Mouse (Mus musculus) neural tube, embryonic 11.5 days (tissue): ENCODE results near the gene Ephb1. TPM values are rescaled to one million over a fixed set of nuclear protein-coding genes. Genes with fewer than 3 reads are reported as not detected.

Experiments
- ATAC-seq: fragments of 200-750 bp; cut with Nextera tagmentation; 2 replicates; pipeline ENCODE4 v1.8.0; 2017; ENCODE audit warnings: moderate number of reproducible peaks, mild to moderate bottlenecking, moderate TSS enrichment, moderate library complexity; ENCODE audit not compliant: insufficient read depth, low FRiP score, low TSS enrichment
- DNase-seq: peaks from one replicate; pipeline ENCODE4 v3.0.0-alpha.2; 2015; ENCODE audit warnings: low spot score
- H3K27ac ChIP-seq: fragments of 300-500 bp; sonication (generic); 2 replicates; pipeline ENCODE4 v1.5.1; 2014; ENCODE audit warnings: low read depth, mild to moderate bottlenecking, low read length
- H3K27me3 ChIP-seq: fragments of 300-500 bp; sonication (generic); 2 replicates; pipeline ENCODE4 v1.6.1; 2014; ENCODE audit warnings: mild to moderate bottlenecking, low read length, mixed read lengths; ENCODE audit not compliant: control insufficient read depth, insufficient read depth
- H3K36me3 ChIP-seq: fragments of 300-500 bp; sonication (generic); 2 replicates; pipeline ENCODE4 v1.6.1; 2014; ENCODE audit warnings: mild to moderate bottlenecking, low read length, moderate library complexity, mixed read lengths; ENCODE audit not compliant: control insufficient read depth, insufficient read depth
- H3K4me1 ChIP-seq: fragments of 300-500 bp; sonication (generic); 2 replicates; pipeline ENCODE4 v1.6.1; 2014; ENCODE audit warnings: low read length, mixed read lengths; ENCODE audit not compliant: control insufficient read depth, insufficient read depth
- H3K4me2 ChIP-seq: fragments of 300-500 bp; sonication (generic); 2 replicates; pipeline ENCODE4 v1.6.1; 2014; ENCODE audit warnings: low read depth, mild to moderate bottlenecking, moderate library complexity
- H3K4me3 ChIP-seq: fragments of 300-500 bp; sonication (generic); 2 replicates; pipeline ENCODE4 v1.5.1; 2014; ENCODE audit warnings: low read depth, low read length
- H3K9ac ChIP-seq: fragments of 300-500 bp; sonication (generic); 2 replicates; pipeline ENCODE4 v1.6.1; 2014; ENCODE audit warnings: mild to moderate bottlenecking, low read length
- H3K9me3 ChIP-seq: fragments of 300-500 bp; sonication (generic); 2 replicates; pipeline ENCODE4 v1.6.1; 2016; ENCODE audit warnings: low read length; ENCODE audit not compliant: control insufficient read depth
- WGBS: fragments of 180-500 bp; shearing (Covaris S2); extraction: QIAGEN DNeasy Blood & Tissue Kit; methylation state at CpG from one replicate; pipeline ENCODE4 v1.1.7; 2014; 5-methylcytosine and 5-hydroxymethylcytosine counted together
- polyA plus RNA-seq: library from polyadenylated mRNA; unstranded; fragments of >200 nt; fragmentation: Nextera tagmentation; extraction: Ambion mirVana; gene quantifications from 2 replicates; pipeline ENCODE4 v1.2.1, GENCODE M21; 2014

Ephb1 gene
- polyA plus RNA-seq, 1 experiment from 2014 or later: 11.2 TPM

DNA sequence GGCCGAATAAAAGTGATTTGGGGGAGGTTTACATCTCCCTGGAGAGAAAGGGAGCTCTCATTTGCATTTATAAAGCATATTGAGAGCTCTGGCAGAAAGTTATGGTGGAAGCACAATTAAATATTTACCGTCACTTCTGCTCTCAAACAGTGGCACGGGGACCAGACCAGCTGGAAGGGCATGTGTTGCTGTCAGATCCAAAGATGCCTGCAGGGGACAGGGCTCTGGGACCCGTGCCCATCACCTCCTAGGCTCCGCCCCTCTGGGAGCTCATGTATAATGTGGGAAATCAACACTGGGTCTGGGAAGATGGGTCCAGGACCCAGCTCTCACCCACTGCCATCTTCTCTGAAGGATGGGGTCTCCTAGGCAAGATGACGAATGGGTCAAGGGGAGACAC lies 123.2 kb downstream of the Ephb1 start:
- H3K4me2 ChIP-seq: no peak overlapping the region
- 0 out of 2 replicates have a peak, but pooled peaks cover 3% of the 10 kb centered on the region for H3K27me3 ChIP-seq
- no peaks in the 10 kb centered on the region for H3K36me3 ChIP-seq
- DNase-seq: no peak
- no peaks in the 10 kb centered on the region for H3K9me3 ChIP-seq
- ATAC-seq: no peak
- H3K9ac ChIP-seq: no peak overlapping the region
- H3K4me1 ChIP-seq: no peaks in the 10 kb centered on the region
- H3K4me3 ChIP-seq: no peak overlapping the region
- WGBS: 70% methylated on average over 6 of the region's 6 CpGs
- H3K27ac ChIP-seq: no peak overlapping the region

DNA sequence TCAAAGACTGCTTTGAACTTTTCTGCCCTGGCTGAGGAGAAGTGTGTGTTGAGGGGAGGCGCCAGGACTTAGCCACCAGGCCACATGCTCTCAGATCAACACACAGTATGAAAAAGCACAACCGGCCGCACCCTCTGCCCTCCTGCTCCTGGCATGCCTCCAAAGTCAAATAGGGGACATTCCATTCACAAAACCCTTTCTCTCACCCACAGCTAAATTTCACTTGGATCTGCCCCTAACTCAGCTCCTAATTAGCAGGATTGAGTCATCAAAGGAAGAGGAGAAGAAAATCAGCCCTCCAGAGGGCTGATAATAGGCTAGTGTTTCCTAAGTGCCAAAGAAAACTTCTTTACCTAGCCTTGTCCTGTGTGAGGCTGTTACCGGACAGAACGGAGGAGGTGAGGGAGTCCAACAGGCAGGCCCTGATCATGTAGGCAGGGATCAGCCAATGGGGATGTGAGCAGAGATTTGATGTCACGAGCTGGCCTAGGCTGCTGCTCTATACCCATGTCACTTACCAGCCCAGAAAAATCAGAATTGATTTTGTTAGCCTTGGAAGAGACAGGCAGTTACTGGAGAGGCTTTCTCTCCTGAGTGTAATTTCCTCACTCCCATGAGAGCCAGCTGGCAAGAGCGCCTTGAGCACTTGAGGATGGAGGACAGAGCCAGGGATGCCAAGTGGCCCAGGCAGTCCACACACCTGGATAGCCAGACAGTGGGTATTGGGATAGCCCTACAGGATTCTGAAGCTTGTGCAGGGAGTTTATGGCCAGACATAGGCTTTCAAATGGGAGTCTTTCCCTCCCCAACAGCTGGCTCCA lies 137.5 kb downstream of the Ephb1 start:
- Histone ChIP-seq H3K4me2 (no peak overlapping the region), H3K4me1 (peaks cover 5% of the 10 kb centered on the region), H3K27me3 (no peaks in the 10 kb centered on the region; the same call in 1 of the 2 replicates), H3K4me3 (no peak overlapping the region), H3K36me3 (no peaks in the 10 kb centered on the region), H3K27ac (no peak overlapping the region), H3K9me3 (no peaks in the 10 kb centered on the region), H3K9ac (no peak overlapping the region)
- DNase-seq (no peak), ATAC-seq (no peak)
- WGBS: 65% methylated on average over 7 of the region's 7 CpGs

DNA sequence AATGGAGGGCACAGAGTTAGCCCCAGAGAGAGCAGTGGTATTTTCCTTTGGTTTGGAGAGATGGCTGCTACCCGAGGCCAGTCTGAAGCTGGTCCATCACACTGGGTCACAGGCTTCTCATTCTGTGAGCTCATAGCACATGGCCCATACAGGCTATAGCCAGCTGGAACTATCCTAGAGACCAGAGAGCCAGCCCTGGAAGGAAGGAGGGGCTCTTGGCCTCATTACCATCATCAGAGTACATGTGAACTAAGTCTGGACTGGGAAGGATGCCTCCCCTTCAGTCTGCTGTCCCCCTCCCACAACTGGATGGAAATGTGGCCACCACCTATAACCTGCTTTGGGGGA lies 142.5 kb downstream of the Ephb1 start:
- DNase-seq (no peak), ATAC-seq (no peak; the same call in 1 of the 2 replicates)
- H3K4me1 ChIP-seq: peaks cover 13% of the 10 kb centered on the region
- no peaks in the 10 kb centered on the region for H3K36me3 ChIP-seq
- 0 out of 2 replicates have a peak overlapping the region, but pooled peaks have one; percentile 15 for H3K27ac ChIP-seq
- H3K27me3 ChIP-seq: no peaks in the 10 kb centered on the region
- H3K9ac ChIP-seq: no peak overlapping the region
- no peak overlapping the region for H3K4me2 ChIP-seq
- no peak overlapping the region for H3K4me3 ChIP-seq
- 6% methylated on average over 1 of the region's 1 CpGs for WGBS
- no peaks in the 10 kb centered on the region; the same call in 1 of the 2 replicates for H3K9me3 ChIP-seq

DNA sequence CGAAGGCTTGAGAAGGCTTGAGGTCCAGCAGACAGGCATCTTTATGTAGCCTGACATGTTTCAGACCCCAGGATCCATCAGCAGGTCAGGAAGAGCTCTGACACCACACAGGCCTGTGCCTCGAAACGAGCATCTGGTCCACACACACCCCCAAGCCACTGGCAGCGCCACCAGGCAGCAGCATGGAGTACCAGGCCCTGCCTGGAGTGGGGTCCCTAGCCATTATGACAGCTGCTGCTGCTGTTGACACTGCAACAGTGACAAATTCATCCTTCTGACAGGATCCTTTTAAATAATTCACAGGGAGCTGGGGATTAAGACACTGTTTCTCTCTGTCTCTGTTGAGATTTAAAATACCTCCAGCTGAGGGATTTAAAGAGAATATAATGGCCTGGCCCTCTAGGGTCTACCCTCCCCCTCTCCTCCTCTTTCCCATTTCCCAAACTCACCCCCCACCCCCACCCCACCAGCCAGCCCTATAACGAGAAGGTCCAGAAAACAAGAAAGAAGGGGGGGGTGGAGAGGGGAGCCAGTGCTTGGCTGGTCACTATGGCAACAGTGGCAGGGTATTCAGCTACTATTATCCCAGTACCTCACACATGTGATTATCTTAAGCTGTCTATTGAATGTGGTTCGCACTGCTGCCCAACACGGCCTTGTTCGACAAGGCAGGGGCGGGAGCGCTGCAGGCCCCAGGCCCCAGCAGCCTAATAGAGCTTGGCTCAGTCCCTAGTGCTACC lies 143.0 kb downstream of the Ephb1 start:
- Histone ChIP-seq H3K9ac (no peak overlapping the region), H3K4me2 (no peak overlapping the region), H3K27ac (0 out of 2 replicates have a peak overlapping the region, but pooled peaks have one; percentile 15), H3K36me3 (no peaks in the 10 kb centered on the region), H3K9me3 (no peaks in the 10 kb centered on the region; the same call in 1 of the 2 replicates), H3K4me3 (no peak overlapping the region), H3K27me3 (no peaks in the 10 kb centered on the region), H3K4me1 (peaks cover 13% of the 10 kb centered on the region)
- DNase-seq (peak; percentile 81), ATAC-seq (peak; percentile 96)
- WGBS: 16% methylated on average over 10 of the region's 10 CpGs

DNA sequence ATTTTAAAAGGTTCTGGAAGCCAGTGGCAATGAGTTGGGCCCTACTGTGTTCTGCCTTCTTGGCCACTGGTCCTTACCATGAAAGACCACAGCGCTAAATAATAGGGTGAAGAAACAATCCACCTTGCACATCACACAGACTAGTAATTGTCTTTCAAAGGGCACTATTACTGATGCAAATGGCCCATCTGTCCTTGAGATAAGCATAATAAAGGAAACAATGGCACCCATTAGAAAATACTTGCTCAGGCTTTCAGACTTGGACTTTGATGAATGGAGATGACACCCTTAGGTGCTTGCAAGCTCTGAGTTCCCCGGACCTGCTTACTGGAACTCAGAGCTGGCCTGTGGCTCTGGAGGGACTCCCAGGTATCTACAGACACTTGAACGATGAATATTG lies 149.0 kb downstream of the Ephb1 start:
- Histone ChIP-seq H3K27me3 (no peaks in the 10 kb centered on the region), H3K4me2 (no peak overlapping the region), H3K4me3 (no peak overlapping the region), H3K27ac (no peak overlapping the region), H3K9ac (no peak overlapping the region), H3K9me3 (no peaks in the 10 kb centered on the region; the same call in 1 of the 2 replicates), H3K4me1 (no peaks in the 10 kb centered on the region), H3K36me3 (no peaks in the 10 kb centered on the region)
- DNase-seq (no peak), ATAC-seq (no peak)
- WGBS: 38% methylated on average over 3 of the region's 3 CpGs

DNA sequence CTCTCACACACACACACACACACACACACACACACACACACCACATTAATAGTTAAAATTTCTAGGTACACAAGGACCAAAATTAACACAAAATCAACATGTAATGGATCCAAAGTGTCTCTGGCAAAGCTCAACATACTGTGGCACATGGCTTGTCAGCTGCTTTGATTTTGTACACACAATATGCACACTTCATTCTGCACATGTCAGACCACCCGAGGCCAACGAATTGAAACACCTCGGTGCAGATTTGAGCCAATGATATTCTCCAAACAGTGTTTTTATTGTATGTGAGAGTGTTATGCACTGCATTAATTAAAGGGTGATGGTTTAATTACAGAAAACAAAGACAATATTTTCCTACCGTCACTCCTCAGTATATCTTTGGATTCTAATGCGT lies 152.6 kb downstream of the Ephb1 start:
- WGBS: 91% methylated on average over 5 of the region's 5 CpGs
- Histone ChIP-seq H3K9me3 (no peaks in the 10 kb centered on the region), H3K36me3 (no peaks in the 10 kb centered on the region), H3K27me3 (peaks cover 4% of the 10 kb centered on the region; the same call in 1 of the 2 replicates), H3K4me2 (no peak overlapping the region), H3K9ac (no peak overlapping the region), H3K27ac (no peak overlapping the region), H3K4me3 (no peak overlapping the region), H3K4me1 (no peaks in the 10 kb centered on the region)
- no peak for DNase-seq
- no peak for ATAC-seq

DNA sequence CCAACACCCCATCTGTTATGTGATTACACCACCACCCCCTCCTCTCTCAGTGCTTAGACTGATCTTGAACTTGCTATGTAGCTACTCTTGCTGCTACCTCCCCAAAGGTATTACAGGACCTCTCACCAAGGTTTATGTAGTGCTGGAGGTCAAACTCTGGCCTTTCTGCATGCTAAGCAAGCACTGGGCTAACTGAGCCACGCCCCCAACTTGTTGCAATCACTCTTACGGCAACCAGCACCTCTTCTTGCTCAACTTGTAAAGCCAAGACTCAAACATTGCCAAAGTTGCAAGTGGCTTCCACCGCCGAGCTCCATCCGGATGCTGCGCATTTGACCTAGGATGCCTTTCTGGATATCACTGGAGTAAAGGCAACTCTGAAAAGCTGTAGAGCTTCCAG lies 157.6 kb downstream of the Ephb1 start:
- H3K4me1 ChIP-seq: peaks cover 7% of the 10 kb centered on the region; the same call in 1 of the 2 replicates
- no peak overlapping the region for H3K4me3 ChIP-seq
- H3K4me2 ChIP-seq: no peak overlapping the region
- 94% methylated on average over 6 of the region's 6 CpGs for WGBS
- DNase-seq (no peak), ATAC-seq (no peak)
- H3K9me3 ChIP-seq: no peaks in the 10 kb centered on the region
- no peaks in the 10 kb centered on the region for H3K36me3 ChIP-seq
- no peak overlapping the region for H3K9ac ChIP-seq
- H3K27ac ChIP-seq: no peak overlapping the region
- H3K27me3 ChIP-seq: peaks cover 14% of the 10 kb centered on the region

DNA sequence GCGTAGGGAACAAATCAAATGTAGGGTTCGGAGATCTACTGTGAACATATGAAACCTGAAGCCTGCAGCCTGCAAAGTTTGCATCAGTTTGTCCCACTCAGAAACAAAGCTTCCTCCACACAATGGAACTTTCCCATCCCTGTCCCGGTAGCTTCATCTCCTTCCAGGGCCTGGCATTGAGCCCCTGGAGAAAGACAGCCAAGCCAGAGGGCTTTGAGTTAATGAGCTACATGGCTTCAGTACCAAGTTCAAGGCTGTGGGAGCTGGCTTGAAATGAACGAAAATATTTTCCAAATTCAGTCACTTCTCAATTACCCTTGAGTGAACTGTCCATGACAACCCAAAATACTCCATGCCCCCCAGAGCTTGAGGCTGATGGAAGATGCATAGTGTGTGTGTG lies 160.4 kb downstream of the Ephb1 start:
- H3K27me3 ChIP-seq: peaks cover 35% of the 10 kb centered on the region

More for the DNA sequence above, 160.4 kb downstream of the Ephb1 start:
- Histone ChIP-seq H3K9ac (no peak overlapping the region), H3K27ac (no peak overlapping the region), H3K4me3 (no peak overlapping the region), H3K4me2 (no peak overlapping the region), H3K9me3 (no peaks in the 10 kb centered on the region), H3K4me1 (peaks cover 7% of the 10 kb centered on the region; the same call in 1 of the 2 replicates), H3K36me3 (no peaks in the 10 kb centered on the region)
- 78% methylated on average over 4 of the region's 4 CpGs for WGBS
- ATAC-seq (no peak), DNase-seq (no peak)
